Mouse (Mus musculus): ENCODE results near the gene Pigg.
"Not testable (repeated sequence)": the region's sequence is repeated elsewhere in the genome, so short reads cannot be mapped to it uniquely, and the experiment has no call there.

The Pigg gene

DNA sequence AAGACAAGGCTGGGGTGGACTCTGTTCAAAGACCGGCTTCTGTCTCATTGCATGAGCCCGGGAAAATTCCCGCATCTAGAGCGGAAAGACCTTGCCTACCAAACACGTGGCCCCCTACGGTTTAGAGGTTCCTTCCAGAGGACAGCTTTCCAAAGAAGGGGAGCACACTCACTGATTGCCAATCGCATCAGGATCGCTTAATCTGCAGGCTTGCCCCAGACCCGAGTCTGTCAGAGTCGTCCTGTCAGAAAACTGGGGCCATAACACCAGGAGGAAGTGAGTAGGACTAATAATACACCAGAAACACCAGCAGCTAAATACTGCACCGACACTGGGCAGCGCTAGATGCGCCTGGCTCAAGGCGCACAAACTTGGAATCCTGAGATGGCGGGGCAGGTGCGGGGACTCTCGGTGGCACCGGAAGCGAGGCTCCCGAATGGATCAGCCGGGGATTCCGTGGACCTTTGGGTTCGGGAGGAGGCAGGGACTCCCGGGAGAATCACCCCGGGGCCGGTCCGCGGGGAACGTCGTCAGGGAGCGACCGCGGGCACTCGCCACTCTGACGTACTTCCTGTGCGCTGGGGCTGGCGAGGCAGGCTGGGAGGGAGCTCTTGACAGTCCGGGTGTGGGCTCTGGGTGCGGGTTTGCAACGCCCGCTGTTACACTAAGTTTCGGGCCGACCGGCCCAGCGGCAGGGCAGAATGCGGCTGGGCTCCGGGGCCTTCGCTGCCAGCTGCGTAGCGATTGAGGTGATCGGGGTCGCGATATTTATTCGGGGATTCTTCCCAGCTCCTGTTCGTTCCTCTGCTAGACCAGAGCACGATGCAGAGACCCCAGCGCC lies at the start of gene Pigg:
Gene Pigg (plus strand): TSS at position 386 of the 841 bp plus-strand sequence.
- peak; percentile 91 for DNase-seq (ENCODE audit: low spot score)

DNA sequence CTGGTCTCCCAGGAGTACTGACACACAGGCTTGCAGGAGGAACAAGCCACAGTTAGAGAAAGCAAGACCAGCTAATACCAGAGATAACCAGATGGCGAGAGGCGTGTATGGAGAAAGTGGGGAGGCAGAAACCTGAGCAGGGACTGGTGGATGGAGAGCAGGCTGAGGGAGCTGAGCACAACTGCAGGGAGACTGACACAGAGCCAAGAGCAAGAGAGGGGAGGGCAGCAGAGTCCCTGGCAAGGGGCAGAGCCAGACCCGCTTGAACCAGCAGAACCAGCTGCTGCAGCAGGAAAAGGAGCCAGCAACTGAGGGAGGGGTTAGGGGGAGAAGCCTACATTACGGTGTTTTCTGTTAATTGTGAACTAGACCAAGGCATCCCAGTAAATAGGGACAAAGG lies 49.7 kb upstream of the Pigg start:
- no peak for DNase-seq (ENCODE audit: low spot score)

DNA sequence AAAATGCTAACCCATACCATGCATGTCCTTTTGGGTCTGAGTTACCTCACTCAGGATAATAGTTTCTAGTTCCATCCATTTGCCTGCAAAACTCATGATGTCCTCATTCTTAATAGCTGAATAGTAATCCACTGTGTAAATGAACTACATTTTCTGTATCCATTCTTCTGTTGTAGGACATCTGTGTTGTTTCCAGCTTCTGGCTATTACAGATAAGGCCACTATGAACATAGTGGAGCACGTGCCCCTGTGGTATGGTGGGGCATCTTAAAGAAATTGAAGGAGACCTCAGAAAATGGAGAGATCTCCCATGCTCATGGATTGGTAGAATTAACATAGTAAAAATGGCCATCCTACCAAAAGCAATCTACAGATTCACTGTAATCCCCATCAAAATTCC lies 48.6 kb upstream of the Pigg start:
- not testable (repeated sequence) for DNase-seq (ENCODE audit: low spot score)

DNA sequence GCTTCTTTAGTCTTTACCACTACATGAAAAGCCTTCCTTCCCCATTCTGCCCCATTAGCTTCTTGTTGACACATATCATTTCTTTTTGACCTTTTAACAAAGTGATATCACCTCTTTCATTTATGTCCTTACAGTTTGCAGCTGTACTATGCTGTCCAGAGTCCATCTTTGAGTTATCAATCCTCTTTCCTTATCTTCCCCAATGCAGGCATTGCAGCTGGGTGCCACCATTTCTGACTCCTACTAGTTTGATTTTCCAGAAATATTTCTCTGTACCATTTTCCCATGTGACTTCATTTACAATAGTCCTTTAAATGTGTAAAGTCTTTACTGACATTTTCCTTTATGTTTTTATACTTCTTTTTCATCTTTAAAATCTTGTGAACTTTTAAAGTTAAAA lies 45.4 kb upstream of the Pigg start:
- DNase-seq (ENCODE audit: low spot score), result no peak

DNA sequence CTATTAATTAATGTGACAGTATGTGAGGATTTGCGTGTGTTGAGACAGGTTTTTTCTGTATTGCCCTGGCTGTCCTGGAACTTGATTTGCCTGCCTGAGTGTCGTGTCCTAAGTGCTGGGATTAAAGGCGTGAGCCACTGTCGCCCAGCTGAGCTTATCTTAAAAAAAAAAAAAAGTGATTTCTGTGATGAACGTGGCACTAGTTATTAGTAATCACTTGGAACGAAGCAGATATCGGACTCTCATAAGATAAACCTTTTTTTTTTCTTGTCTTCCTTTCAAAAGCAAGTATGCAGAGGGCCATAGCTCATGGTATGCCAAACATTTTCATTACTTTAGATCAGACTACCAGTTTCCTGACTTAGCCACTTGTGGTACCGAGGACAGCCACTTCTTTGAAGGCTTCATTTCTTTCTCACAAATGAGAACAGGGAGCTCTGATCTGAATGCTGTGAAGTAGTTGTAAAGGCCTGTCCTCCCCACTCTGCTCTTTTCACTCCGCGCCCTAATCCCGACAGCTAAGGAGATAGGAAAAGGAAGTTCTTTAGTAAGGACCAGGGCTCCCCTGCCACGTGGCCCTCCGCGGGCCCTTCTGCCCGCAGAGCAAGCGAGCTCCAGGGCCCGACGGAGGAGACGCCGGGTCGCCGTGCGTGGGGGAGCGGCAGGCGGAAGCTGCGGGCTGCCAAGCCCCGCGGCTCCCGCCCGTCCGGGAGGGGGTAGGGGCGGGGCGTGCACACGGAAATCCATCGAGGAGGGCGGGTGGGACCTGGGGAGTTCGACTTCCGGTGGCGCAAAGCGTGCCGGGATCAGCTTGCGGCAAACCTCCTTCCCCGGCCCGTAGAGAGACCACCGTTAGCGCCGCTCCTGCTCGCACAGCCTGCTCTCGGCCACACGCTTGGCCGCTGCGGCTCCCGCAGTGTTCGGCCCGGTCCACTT lies 44.0 kb upstream of the Pigg start, which contains the start of gene Dr1:
Gene Dr1 (plus strand): TSS at position 771 of the 936 bp plus-strand sequence.
- peak; percentile 88 for DNase-seq (ENCODE audit: low spot score)

DNA sequence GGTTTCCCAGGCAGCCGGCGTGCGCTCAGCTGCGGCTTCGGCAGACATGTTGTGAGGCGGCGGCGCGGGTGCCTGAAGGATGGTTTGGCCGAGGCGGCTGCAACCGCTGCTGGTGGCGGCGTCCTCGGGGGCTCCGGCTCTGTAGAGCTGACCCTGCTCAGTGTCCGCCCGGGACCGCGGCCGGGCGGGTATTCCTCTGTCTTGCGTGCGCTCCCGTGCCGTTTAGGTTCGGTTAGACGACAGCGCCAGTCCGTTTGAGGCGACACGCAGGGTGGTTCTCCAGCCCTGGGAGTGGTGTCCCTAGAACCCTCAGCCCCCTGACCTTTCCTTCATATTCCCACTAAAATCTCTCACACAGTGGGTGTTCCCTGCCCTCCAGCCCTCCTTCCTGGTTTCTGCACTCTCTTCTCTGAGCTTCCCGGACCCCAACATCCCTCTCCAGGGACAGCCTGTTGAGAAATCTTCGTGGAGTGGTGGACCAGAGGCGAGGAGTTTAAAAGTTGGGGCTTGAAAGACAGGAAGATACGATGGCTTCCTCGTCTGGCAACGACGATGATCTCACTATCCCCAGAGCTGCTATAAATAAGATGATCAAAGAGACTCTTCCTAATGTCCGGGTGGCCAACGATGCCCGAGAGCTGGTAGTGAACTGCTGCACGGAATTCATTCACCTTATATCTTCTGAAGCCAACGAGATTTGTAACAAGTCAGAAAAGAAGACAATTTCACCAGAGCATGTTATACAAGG lies 43.2 kb upstream of the Pigg start:
- DNase-seq (ENCODE audit: low spot score), result peak; percentile 4

DNA sequence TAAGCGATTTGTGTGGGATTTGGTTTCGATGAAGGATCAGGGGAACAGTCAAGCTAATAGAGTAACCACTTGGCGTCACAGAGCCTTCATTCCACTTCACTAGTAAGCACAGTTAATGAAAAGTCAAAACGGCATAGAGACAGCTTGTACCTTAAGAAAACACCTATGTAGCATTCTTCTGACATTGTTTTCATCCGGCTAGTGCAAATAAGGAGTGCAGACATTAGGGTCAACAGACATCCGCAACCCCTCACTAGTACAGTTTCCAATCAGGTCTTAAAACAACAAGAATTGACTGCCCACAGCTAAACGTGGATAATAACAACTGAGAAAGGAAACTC lies 42.6 kb upstream of the Pigg start:
- no peak for DNase-seq (ENCODE audit: low spot score)

DNA sequence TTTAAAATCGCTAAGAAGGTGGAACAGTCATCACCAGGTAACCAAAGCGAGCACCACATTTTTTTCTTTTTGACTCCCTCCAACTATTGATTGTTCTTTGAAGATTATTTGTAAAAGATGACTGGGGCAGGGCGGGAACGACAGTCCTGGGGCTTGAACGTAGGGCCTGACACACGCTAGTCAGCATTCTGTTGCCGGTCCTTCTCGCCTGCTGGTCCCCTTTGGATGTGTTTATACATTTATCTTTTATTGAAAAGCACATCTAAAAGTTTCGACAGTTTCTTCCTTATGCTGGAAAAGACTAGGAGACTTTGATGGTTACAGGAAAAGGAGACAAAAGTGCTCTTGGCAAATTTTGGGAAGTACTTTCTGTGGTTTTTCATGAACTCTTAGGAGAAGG lies 42.0 kb upstream of the Pigg start:
- DNase-seq (ENCODE audit: low spot score), result no peak

DNA sequence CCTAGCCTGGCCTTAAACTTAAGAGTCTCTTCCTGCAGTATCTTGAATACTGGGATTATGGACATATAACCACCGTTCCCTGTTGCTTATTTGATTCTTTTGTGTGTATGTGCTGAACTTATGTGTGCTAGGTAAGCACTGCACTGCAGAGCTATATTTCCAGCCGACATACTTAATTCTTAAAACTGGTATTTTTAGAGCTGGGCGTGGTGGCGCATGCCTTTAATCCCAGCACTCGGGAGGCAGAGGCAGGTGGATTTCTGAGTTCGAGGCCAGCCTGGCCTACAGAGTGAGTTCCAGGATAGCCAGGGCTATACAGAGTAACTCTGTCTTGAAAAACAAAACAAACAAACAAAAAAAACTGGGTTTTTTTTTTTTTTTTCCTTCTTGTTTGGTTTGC lies 41.1 kb upstream of the Pigg start:
- not testable (repeated sequence) for DNase-seq (ENCODE audit: low spot score)

DNA sequence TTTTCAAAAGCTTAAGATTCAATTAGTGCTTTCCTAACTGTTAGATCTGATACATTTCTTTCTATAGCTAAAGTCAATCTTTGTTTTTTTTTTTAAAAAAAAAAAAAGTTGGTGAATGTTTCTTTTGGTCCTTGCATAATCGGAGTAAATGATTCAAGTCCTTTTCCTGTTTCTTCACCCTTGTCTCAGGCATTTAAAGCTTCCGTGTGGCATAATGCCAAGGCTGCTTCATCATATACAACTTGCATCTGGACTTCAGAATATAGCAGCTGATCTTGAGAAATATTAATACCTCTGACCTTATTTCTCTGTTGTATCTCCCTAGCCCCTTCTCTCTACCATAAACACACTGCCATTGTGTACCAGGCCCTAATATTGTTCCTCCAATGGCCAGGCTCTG lies 25.5 kb upstream of the Pigg start:
- no peak for DNase-seq (ENCODE audit: low spot score)

DNA sequence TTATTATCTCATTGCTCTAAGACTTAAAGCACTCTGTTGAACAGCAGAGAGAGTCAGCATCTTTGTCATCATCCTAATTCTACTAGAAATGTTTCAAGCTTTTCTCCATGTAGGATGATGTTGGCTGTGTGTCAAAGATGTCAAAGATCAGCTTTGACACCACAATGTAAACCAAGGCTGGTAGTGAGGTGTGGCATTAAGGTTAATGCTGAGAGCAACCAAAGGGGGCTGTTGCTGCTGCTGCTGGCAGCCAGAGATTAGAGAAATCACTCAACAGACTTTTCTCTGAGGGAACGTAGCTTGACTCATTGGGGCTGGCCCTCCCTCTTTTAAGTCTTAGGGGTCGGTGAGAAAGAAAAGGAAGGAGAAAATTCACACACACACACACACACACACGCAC lies 10.8 kb upstream of the Pigg start:
- DNase-seq (ENCODE audit: low spot score), result no peak

DNA sequence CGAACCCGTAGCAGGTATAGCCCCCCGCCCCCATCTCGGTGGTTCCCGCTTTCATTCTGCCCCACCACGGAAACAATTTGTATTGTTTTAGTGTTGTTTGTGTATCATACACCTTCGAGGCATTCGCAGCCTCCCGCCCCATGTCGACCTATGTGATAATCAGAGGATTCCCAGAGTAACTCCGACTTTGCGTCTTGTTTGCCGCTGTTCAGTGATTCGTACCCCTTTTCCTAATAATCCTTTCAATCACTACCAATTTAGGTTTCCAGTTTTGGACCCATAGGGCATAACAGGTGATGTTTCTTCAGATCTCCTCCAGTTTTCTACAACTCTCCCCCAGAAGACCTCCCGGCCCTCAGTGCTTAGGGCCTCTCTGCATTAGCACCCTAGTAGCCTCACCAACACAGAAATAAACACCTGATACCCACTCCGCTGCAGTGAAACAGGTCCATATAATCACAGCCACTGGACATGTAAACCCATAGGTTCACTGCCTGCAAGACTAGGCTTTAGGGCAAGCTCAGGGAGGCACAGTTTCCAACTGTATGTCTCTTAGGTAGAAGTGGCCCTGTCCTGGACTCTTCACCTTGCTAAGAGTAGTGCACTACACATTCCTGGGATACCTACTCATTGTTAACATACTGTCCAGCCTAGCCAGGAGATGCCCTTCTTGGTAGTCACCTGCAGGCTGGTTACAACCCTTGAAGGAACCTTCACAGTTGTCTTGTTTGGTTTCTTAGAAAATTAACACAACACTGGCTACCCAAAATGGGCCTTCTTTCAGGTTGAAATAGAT lies 854 bp downstream of the Pigg start:
- DNase-seq (ENCODE audit: low spot score), result no peak

DNA sequence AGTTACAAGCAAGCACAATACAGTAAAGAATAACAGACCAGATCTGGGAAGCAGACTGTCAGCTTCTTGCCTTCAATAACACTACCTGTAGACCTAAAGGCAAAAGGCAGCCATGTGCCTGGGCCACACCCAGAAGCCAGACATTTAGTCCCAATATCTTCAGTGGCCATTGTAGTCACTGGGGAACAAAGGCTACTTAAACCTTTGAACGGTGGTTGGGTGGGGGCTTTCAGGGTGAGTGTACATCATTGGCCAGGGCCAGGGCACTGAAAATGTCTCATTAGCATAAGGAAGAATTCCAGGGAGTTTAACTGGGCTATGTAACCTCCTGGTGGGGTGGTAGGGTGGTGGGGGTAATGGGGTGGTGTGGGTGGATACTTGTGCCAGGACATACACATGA lies 18.6 kb downstream of the Pigg start:
- DNase-seq (ENCODE audit: low spot score), result no peak

DNA sequence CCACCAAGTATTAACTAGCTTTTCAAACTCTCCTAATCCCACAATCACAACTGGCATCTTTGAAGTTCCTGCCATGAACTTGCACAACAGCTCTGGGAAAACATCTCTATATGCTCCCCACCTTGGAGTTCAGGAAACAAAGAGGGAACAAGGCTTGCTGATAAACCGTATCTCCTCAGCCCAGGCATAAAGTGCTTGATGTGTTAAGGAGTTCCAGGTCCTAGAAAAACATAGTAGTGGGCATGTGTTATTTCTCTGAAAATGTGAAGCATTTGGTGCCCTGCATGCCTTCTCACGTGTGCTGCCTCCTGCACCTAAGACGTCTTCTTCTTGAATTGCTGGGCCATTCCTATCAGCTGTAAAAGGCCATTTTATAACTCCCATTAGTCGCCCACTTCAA lies 25.0 kb downstream of the Pigg start:
- no peak for DNase-seq (ENCODE audit: low spot score)

DNA sequence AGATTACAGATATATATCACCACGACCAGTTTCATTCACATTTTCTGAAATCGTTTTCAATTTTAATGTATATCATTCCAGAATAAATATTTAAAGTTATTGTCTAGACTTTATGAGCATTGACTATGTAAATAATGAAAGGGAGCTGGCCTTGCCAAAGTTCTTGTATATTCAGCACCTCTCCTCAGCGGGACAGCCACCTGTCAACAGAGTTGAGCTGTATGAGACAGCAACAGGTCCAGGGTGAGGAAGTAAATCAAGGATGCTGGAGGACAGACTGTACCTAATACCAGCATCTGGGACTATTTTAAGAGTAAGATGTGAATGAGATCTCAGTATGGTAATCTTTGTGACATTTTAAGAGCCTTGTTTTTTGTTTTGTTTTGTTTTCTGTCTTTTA lies 25.6 kb downstream of the Pigg start:
- no peak for DNase-seq (ENCODE audit: low spot score)

DNA sequence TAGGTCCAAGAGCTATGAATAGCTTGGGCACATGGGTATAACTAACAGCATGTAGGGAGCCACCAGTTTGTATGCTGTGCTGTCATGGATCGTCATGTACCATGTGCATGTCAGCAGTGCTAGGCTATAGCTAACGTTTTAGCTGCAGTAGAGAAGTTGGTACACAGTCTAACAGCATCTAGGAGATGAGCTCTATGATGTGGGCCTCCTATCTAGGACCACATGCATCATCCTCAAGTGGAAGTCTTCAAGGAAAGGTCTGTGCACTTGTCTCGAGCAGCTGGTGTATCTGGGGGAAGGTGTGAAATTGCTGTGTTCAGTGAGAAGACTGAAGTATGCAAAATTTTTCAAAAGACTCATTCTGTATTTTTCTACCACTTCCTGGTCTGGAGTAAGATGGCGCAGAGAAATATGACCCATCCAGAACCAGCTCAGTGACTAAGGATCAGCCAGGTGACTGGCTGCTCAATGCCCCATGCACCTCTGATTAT lies 31.3 kb downstream of the Pigg start:
- DNase-seq (ENCODE audit: low spot score), result no peak

DNA sequence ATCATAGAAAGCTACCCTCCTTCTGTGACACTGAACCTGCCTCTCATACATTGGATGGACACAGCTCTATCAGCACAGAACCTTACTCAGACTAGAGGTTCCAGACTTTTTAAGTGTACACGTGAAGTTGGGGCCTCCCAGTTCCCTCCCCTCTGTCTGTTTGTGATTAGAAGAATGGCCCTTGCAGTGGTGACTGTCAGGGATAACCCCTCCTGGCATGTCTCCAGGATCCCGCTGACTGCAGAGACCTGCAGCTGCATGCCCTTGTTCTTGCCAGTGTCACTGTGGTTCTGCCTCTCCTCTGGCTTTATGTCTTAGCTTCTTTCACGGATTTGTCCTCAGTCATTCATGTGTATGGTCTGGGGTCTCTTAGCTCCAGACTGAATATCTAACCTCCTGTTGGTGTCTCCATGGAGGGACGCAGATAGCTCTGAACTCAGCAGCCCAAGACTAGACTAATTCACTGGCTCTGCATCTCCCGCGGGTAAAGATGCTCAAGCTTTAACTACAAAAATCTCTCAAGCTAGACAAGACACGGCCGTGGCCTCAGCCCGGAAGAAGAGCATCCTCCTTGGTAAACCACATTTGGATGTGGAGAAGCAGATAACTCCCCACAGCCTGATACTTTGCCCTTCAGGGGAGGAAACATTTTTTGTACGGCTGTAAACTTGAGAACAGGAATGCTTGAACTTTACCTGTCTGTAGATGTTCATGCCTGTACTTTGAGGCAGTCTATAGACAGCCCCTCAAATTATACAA lies 33.1 kb downstream of the Pigg start:
- DNase-seq (ENCODE audit: low spot score), result no peak

DNA sequence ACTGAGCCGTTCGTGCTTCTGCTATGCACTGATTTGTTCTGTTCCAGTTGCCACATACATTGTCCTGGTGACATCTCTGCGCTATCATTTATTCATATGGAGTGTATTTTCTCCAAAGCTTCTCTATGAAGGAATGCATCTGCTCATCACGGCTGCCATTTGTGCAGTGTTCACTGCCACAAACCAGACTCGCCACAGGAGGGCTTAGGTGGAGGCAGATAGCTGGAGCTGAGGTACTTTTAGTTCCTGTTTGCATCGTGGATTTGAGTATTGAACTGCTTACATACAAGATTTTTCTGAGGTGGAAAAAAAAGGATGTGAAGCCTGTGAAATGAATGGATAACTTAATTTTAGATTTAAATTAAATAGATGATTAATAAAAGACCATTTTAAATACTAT lies 35.4 kb downstream of the Pigg start:
- DNase-seq (ENCODE audit: low spot score), result no peak

DNA sequence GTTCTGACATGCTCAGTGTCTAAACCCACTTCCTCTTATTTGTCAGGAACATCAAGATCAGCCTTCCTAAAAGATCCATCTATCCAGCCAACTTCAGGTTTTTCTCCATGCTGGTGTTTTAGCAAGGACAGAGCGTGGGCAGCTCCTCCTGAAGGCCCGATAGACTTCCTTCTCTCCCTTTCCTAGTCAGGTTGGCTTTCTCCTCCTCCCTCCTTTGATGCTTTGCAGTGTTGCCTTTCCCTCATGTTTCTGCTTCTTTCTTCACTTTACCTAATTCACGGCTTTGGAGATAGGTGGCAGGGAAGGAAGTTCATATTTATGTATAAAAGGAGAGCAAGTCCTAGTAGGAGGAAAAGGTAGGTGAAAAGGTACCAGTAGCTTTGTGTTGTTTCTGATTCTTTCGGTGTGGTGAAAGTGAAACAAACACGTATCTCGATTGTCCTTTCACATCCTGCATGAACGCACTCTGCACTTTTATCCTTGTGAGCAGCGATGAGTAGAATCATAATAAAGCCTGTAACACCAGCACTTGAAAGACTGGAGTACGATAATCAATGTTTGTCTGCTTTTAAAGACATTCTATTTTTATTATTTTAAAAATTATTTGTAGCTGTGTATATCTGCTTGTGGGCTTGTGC lies 37.2 kb downstream of the Pigg start:
- no peak for DNase-seq (ENCODE audit: low spot score)

DNA sequence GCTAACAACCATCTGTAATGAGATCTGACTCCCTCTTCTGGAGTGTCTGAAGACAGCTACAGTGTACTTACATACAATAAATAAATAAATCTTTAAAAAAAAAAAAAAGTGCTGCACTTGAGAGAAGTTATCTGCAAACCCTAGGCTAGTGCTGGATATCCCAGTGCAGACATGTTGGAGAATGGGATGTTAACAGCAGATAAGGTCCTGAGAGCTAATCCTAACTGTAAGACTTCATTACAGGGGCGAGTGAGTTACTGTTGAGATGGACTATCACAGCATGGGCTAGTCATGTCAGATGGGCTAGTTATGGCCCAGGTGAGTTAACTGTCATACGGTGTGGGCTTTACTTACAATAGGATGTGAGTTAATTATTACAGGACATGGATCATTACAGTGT lies 41.6 kb downstream of the Pigg start:
- DNase-seq (ENCODE audit: low spot score), result no peak
